Mouse (Mus musculus) limb, embryonic 11.5 days (tissue): ENCODE data around the gene Ccdc113. TPM values are rescaled to one million over a fixed set of nuclear protein-coding genes. Genes with fewer than 3 reads are reported as not detected.

Experiments used
- ATAC-seq: fragments of 200-750 bp; cut with Nextera tagmentation; 2 replicates; pipeline ENCODE4 v1.8.0; 2017; ENCODE audit warnings: low read depth; ENCODE audit not compliant: insufficient number of reproducible peaks, low FRiP score, low TSS enrichment
- DNase-seq: peaks from one replicate; pipeline ENCODE4 v3.0.0-alpha.2; 2015; ENCODE audit warnings: low spot score
- H3K27ac ChIP-seq: fragments of 300-500 bp; sonication (generic); replicated peaks from 2 replicates; pipeline ENCODE4 v1.5.1; 2014; ENCODE audit warnings: low read depth, mild to moderate bottlenecking, low read length
- H3K27me3 ChIP-seq: fragments of 300-500 bp; sonication (generic); 2 replicates; pipeline ENCODE4 v1.6.1; 2014; ENCODE audit warnings: mild to moderate bottlenecking, low read length, mixed read lengths; ENCODE audit not compliant: control insufficient read depth, insufficient read depth
- H3K36me3 ChIP-seq: fragments of 300-500 bp; sonication (generic); 2 replicates; pipeline ENCODE4 v1.6.1; 2014; ENCODE audit warnings: mild to moderate bottlenecking, low read length, moderate library complexity, mixed read lengths; ENCODE audit not compliant: control insufficient read depth, insufficient read depth
- H3K4me1 ChIP-seq: fragments of 300-500 bp; sonication (generic); 2 replicates; pipeline ENCODE4 v1.6.1; 2014; ENCODE audit warnings: low read length, mixed read lengths; ENCODE audit not compliant: control insufficient read depth, insufficient read depth
- H3K4me2 ChIP-seq: fragments of 300-500 bp; sonication (generic); 2 replicates; pipeline ENCODE4 v1.6.1; 2014; ENCODE audit warnings: low read depth, mild to moderate bottlenecking, moderate library complexity; ENCODE audit not compliant: severe bottlenecking
- H3K4me3 ChIP-seq: fragments of 300-500 bp; sonication (generic); 2 replicates; pipeline ENCODE4 v1.5.1; 2014; ENCODE audit warnings: low read depth, low read length
- H3K9ac ChIP-seq: fragments of 300-500 bp; sonication (generic); 2 replicates; pipeline ENCODE4 v1.6.1; 2014; ENCODE audit warnings: mild to moderate bottlenecking, low read length
- H3K9me3 ChIP-seq: fragments of 300-500 bp; sonication (generic); 2 replicates; pipeline ENCODE4 v1.6.1; 2016; ENCODE audit warnings: low read length; ENCODE audit not compliant: control insufficient read depth
- WGBS: fragments of 180-500 bp; shearing (Covaris S2); extraction: QIAGEN DNeasy Blood & Tissue Kit; methylation state at CpG from one replicate; pipeline ENCODE4 v1.1.7; 2014; 5-methylcytosine and 5-hydroxymethylcytosine counted together
- polyA plus RNA-seq: library from polyadenylated mRNA; unstranded; fragments of >200 nt; fragmentation: Nextera tagmentation; extraction: Ambion mirVana; gene quantifications from 2 replicates; pipeline ENCODE4 v1.2.1, GENCODE M21; 2014

The Ccdc113 gene
- polyA plus RNA-seq, 1 experiment from 2014 or later, result not detected

DNA sequence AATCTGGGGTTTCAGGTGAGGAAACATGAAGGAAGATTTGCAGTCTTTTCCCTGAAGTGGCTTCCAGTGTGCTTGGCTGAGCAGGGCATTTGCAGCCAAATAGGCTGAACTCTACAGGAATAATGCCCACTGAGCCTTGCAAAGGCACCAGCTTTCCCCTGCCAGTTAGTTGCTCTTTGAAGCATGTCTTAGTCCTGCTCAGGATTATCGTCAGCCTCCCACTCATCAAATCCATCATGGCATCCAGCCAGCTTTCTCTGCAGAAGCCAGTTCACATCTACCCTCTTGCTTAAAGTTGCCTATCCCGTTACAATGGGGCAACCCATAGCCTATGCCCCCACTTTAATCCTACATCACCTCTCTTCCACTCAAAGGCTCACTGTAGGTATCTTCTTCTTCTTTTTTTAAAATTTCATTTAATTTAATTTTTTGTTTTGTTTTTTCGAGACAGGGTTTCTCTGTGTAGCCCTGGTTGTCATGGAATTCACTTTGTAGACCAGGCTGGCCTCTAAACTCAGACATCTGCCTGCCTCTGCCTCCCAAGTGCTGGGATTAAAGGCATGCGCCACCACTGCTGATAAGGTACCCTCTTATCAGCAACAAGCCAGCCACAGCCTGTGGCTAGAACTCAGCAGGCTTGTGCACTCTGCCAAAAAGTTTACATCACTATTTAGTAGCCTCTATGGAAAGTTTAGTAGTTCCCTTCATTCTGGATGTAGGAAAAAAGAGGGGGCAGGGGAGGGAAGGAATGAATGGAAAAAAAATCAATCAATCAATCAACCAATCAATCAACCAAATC, 34.4 kb upstream of the Ccdc113 start:
- H3K4me1 ChIP-seq, result no peaks in the 10 kb centered on the region
- H3K27me3 ChIP-seq, result no peaks in the 10 kb centered on the region
- no peak overlapping the region for H3K4me2 ChIP-seq
- ATAC-seq (no peak), DNase-seq (no peak)
- no peak overlapping the region for H3K9ac ChIP-seq
- 78% methylated on average over 4 of the region's 4 CpGs for WGBS
- H3K27ac ChIP-seq, result no peak overlapping the region
- H3K36me3 ChIP-seq, result no peaks in the 10 kb centered on the region
- H3K4me3 ChIP-seq, result no peak overlapping the region
- H3K9me3 ChIP-seq, result no peaks in the 10 kb centered on the region

DNA sequence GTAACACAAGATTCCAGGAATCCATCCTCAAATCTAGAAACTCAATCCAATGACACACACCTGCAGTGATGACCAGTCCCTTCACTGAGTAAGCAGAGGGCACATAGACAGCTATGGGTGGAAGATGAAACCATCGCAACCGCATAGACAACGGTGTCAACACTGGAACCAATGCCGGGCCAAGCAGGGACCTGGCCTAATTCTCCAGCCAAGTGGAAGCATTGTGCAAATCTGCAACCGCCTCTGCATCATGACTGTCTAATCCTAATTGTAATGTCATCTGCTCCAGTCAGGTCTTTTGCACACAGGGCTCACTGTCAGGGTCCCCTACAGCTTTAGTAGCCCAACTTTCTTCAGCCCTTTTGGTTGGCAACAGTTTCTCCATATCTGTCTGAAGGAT, 33.4 kb upstream of the Ccdc113 start:
- Histone ChIP-seq H3K27me3 (no peaks in the 10 kb centered on the region), H3K27ac (no peak overlapping the region), H3K4me1 (no peaks in the 10 kb centered on the region), H3K36me3 (no peaks in the 10 kb centered on the region), H3K4me2 (no peak overlapping the region), H3K4me3 (no peak overlapping the region), H3K9ac (no peak overlapping the region), H3K9me3 (no peaks in the 10 kb centered on the region)
- ATAC-seq, result no peak
- DNase-seq, result no peak
- 93% methylated on average over 5 of the region's 5 CpGs for WGBS

DNA sequence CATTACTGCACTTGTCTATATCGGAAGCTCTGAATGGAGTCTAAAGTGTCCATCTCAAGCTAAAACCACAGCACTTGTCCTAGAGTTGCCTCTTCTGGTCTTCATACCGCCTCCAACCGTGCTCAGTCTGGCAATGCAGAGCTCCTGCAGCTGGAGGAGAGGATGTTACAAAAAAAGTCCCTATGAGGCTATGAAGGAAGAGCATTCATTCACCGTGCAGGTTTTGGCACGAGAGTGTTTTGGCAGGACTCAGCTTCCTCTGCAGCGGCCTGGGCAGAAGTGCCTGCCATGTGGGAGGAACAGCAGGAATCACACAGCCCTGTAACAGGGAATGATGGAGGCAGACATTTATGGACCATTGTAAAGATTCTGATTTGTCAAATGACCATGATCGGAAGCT, 31.5 kb upstream of the Ccdc113 start:
- Histone ChIP-seq H3K27me3 (no peaks in the 10 kb centered on the region), H3K27ac (no peak overlapping the region), H3K36me3 (no peaks in the 10 kb centered on the region), H3K9me3 (no peaks in the 10 kb centered on the region; the same call in 1 of the 2 replicates), H3K4me2 (no peak overlapping the region), H3K9ac (no peak overlapping the region), H3K4me3 (no peak overlapping the region), H3K4me1 (no peaks in the 10 kb centered on the region)
- WGBS, result 88% methylated on average over 7 of the region's 7 CpGs
- ATAC-seq (no peak), DNase-seq (no peak)

DNA sequence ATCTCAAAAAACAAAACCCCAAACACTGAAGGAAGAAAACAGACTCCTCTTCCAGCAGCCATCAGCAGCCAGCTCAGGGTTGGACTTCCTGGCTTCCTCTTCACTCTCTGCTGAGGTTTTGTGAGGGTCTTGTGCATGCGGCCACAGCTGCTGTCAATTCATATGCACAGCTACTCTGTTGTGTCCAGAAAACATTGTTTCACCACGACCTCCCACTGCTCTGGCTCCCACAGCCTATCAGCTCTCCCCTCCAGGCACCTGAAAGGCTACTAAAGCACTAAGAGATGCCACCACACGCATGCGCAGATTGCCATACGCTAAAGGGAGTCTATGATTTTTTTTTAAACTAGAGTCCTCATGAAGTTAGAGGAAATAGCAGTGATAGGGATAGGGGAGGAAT, 29.1 kb upstream of the Ccdc113 start:
- no peaks in the 10 kb centered on the region for H3K27me3 ChIP-seq

DNA sequence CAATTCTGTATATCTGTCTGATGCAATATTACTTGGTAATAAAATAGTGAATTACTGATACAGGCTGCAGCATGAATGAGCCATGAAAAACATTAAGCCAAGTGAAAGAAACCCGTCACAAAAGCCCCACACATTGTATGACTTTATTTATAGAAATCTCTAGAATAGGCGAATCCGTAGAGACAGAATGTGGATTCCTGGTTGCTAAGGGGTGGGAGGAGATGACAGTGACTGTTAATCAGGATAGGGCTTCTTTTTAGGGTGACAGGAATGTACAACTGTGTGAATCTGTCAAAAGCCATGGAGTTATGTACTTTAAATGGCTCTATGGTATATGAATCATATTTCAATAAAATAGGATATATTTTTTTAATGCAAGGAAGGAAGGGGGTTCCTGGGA, 28.3 kb upstream of the Ccdc113 start:
- no peak overlapping the region for H3K4me3 ChIP-seq

More for the DNA sequence above, 29.1 kb upstream of the Ccdc113 start:
- 86% methylated on average over 5 of the region's 5 CpGs for WGBS
- Histone ChIP-seq H3K36me3 (no peaks in the 10 kb centered on the region), H3K4me3 (no peak overlapping the region), H3K9ac (no peak overlapping the region), H3K4me1 (no peaks in the 10 kb centered on the region), H3K27ac (no peak overlapping the region), H3K4me2 (no peak overlapping the region), H3K9me3 (no peaks in the 10 kb centered on the region; the same call in 1 of the 2 replicates)
- ATAC-seq (no peak), DNase-seq (no peak)

DNA sequence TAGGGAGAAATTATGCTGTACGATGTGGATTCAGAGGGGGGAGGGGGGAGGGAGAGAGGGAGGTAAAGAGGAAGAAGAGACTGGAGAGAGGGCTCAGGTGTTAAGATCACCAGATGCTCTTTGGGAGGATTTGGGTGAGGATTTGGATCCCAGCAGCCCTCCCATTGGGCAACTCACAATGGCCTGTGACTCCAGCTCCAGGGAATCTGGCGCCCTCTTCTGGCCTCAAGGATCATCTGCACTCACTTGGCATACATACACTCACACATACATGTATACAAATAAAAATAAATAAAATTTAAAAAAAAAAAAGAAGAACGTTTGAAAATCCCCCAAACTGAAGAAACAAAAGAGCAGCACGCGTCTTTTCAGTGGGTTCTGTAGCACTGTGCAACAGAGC, 27.6 kb upstream of the Ccdc113 start:
- ATAC-seq, result no peak

More for the DNA sequence above, 28.3 kb upstream of the Ccdc113 start:
- Histone ChIP-seq H3K36me3 (no peaks in the 10 kb centered on the region), H3K4me2 (no peak overlapping the region), H3K9me3 (no peaks in the 10 kb centered on the region; the same call in 1 of the 2 replicates), H3K9ac (no peak overlapping the region), H3K27ac (no peak overlapping the region), H3K4me1 (no peaks in the 10 kb centered on the region), H3K27me3 (no peaks in the 10 kb centered on the region)
- no peak for ATAC-seq
- DNase-seq, result no peak
- WGBS, result 88% methylated on average over 3 of the region's 3 CpGs

DNA sequence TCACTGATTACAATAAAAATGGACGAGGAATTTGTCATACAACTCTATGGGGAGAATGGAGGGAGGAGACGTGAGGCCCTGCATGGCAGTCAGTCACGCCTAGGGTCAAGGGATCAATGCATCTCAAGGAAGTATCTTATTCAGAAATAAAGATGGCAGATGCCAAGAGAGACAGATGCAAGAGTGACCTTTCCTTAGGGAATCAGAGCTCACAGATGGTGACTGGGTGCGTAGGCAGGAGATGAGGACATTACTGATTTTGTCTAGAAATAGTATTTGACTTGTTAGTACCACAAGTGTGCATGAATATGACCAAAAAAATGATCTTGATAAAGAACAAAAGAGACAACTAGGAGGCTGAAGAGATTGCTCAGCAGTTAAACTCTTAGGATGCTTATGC, 21.6 kb upstream of the Ccdc113 start:
- H3K27me3 ChIP-seq, result no peaks in the 10 kb centered on the region
- no peak overlapping the region for H3K9ac ChIP-seq
- no peaks in the 10 kb centered on the region for H3K4me1 ChIP-seq
- no peaks in the 10 kb centered on the region for H3K9me3 ChIP-seq
- DNase-seq (no peak), ATAC-seq (no peak)
- no peak overlapping the region for H3K4me2 ChIP-seq
- H3K36me3 ChIP-seq, result no peaks in the 10 kb centered on the region
- no peak overlapping the region for H3K27ac ChIP-seq
- 78% methylated on average over 4 of the region's 4 CpGs for WGBS
- H3K4me3 ChIP-seq, result no peak overlapping the region

More for the DNA sequence above, 27.6 kb upstream of the Ccdc113 start:
- no peaks in the 10 kb centered on the region for H3K4me1 ChIP-seq
- H3K4me2 ChIP-seq, result no peak overlapping the region
- H3K27me3 ChIP-seq, result no peaks in the 10 kb centered on the region
- H3K36me3 ChIP-seq, result no peaks in the 10 kb centered on the region
- H3K27ac ChIP-seq, result no peak overlapping the region
- no peak for DNase-seq
- WGBS, result 75% methylated on average over 5 of the region's 5 CpGs
- H3K4me3 ChIP-seq, result no peak overlapping the region
- no peaks in the 10 kb centered on the region; the same call in 1 of the 2 replicates for H3K9me3 ChIP-seq
- no peak overlapping the region for H3K9ac ChIP-seq

DNA sequence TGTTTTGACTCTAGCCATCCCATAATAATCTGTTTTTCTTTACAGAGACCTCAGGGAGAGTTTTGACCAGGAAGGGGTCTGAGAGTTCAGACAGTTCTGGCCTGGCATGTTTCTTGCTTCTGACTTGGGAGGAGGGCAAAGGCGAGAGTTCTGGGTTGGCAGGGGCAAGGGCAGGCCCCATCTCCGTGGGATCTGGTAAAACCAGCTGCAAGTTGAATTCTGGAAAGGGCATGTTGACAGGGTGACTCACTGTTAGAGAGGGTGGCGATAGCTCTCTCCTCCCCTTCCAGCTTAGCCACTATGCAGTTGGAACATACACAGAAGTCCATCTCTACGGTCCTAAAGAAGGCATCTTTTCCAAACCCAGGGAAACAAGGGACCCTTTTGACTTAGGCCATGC, 20.7 kb upstream of the Ccdc113 start:
- H3K27me3 ChIP-seq, result no peaks in the 10 kb centered on the region
- H3K36me3 ChIP-seq, result no peaks in the 10 kb centered on the region
- H3K4me2 ChIP-seq, result no peak overlapping the region
- WGBS, result 74% methylated on average over 4 of the region's 4 CpGs
- no peak overlapping the region for H3K9ac ChIP-seq
- ATAC-seq (no peak), DNase-seq (no peak)
- no peak overlapping the region for H3K4me3 ChIP-seq
- no peak overlapping the region for H3K27ac ChIP-seq
- no peaks in the 10 kb centered on the region for H3K9me3 ChIP-seq
- H3K4me1 ChIP-seq, result no peaks in the 10 kb centered on the region

DNA sequence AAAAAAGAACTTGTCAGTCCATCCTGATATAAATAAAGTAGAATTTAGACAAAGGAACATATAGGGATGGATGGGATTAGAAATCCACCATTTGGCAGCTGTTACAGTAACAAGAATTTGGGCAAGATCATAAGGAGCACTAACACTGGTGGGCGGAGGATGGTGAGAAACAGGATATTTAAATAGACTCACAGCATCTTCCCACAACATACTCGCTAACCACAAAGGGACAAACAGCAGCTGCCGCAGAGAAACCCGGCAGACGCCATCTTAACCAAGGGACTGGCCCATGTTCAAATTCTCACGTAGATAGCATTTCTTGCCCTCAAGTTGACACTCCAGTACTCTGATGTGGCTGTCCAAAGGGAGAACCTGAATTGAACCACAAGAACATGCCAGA, 17.0 kb upstream of the Ccdc113 start:
- WGBS, result 87% methylated on average over 6 of the region's 6 CpGs
- no peak overlapping the region for H3K4me3 ChIP-seq

More for the DNA sequence above, 17.0 kb upstream of the Ccdc113 start:
- Histone ChIP-seq H3K36me3 (no peaks in the 10 kb centered on the region), H3K27me3 (no peaks in the 10 kb centered on the region), H3K27ac (no peak overlapping the region), H3K9ac (no peak overlapping the region), H3K9me3 (no peaks in the 10 kb centered on the region), H3K4me2 (no peak overlapping the region), H3K4me1 (no peaks in the 10 kb centered on the region)
- ATAC-seq, result no peak
- DNase-seq, result no peak
